Mouse (Mus musculus) kidney, embryonic 15.5 days (tissue): ENCODE measurements around the gene Ddx1. TPM values are rescaled to one million over a fixed set of nuclear protein-coding genes. Genes with fewer than 3 reads are reported as not detected.

Source experiments
- ATAC-seq: fragments of 200-750 bp; cut with Nextera tagmentation; replicated peaks from 2 replicates; pipeline ENCODE4 v1.8.0; 2017; ENCODE audit warnings: moderate TSS enrichment; ENCODE audit not compliant: low FRiP score
- H3K27ac ChIP-seq: fragments of 300-500 bp; sonication (generic); 2 replicates; pipeline ENCODE4 v1.5.1; 2015; ENCODE audit warnings: mild to moderate bottlenecking, inconsistent platforms
- H3K27me3 ChIP-seq: fragments of 300-500 bp; sonication (generic); 2 replicates; pipeline ENCODE4 v1.6.1; 2015; ENCODE audit warnings: inconsistent platforms
- H3K36me3 ChIP-seq: fragments of 300-500 bp; sonication (generic); 2 replicates; pipeline ENCODE4 v1.6.1; 2015; ENCODE audit warnings: inconsistent platforms
- H3K4me1 ChIP-seq: fragments of 300-500 bp; sonication (generic); 2 replicates; pipeline ENCODE4 v1.6.1; 2015; ENCODE audit warnings: inconsistent platforms
- H3K4me2 ChIP-seq: fragments of 300-500 bp; sonication (generic); 2 replicates; pipeline ENCODE4 v1.6.1; 2015; ENCODE audit warnings: moderate library complexity, mild to moderate bottlenecking, inconsistent platforms
- H3K4me3 ChIP-seq: fragments of 300-500 bp; sonication (generic); replicated peaks from 2 replicates; pipeline ENCODE4 v1.5.1; 2015; ENCODE audit warnings: mild to moderate bottlenecking, inconsistent platforms
- H3K9ac ChIP-seq: fragments of 300-500 bp; sonication (generic); 2 replicates; pipeline ENCODE4 v1.6.1; 2015; ENCODE audit warnings: mild to moderate bottlenecking, inconsistent platforms
- H3K9me3 ChIP-seq: fragments of 300-500 bp; sonication (generic); replicated peaks from 2 replicates; pipeline ENCODE4 v1.6.1; 2016; ENCODE audit warnings: inconsistent platforms
- WGBS: fragments of 180-500 bp; shearing (Covaris S2); methylation state at CpG from one replicate; pipeline ENCODE4 v1.1.7; 2015; ENCODE audit warnings: mixed read lengths; 5-methylcytosine and 5-hydroxymethylcytosine counted together
- polyA plus RNA-seq: library from polyadenylated mRNA; unstranded; fragments of >200 nt; fragmentation: Nextera tagmentation; extraction: Ambion mirVana; gene quantifications from 2 replicates; pipeline ENCODE4 v1.2.1, GENCODE M21; 2015

The Ddx1 gene
- 143 and 158 TPM in 2 replicates for polyA plus RNA-seq

- Histone ChIP-seq H3K9me3 (no peaks in the 10 kb centered on the region), H3K4me2 (peak within 1 kb of the TSS; percentile 56)
Measured at GRCm38 (mm10) chr12:13248691-13249572, at the start of gene Ddx1. Ddx1 (minus strand) TSS chr12:13249213.

GRCm38 (mm10) chr12:13293421-13293881, 44.4 kb upstream of the Ddx1 start:
- 27% methylated on average over 3 of the region's 3 CpGs for WGBS
- no peak for ATAC-seq

More at GRCm38 (mm10) chr12:13248691-13249572, at the start of gene Ddx1:
- 2% methylated on average over 59 of the region's 59 CpGs for WGBS
- peak; percentile 93 for ATAC-seq
- Histone ChIP-seq H3K4me1 (peaks cover 15% of the 10 kb centered on the region), H3K27me3 (no peaks in the 10 kb centered on the region), H3K36me3 (peaks cover 19% of the 10 kb centered on the region), H3K4me3 (peak within 1 kb of the TSS; percentile 87), H3K9ac (peak within 1 kb of the TSS; percentile 86), H3K27ac (peak within 1 kb of the TSS; percentile 89)

GRCm38 (mm10) chr12:13291453-13291852, 42.4 kb upstream of the Ddx1 start:
- Histone ChIP-seq H3K9ac (no peak overlapping the region), H3K4me3 (no peak overlapping the region), H3K36me3 (peaks cover 15% of the 10 kb centered on the region; the same call in 1 of the 2 replicates), H3K4me2 (no peak overlapping the region), H3K4me1 (no peaks in the 10 kb centered on the region), H3K9me3 (no peaks in the 10 kb centered on the region), H3K27ac (no peak overlapping the region), H3K27me3 (no peaks in the 10 kb centered on the region)
- WGBS = 54% methylated on average over 2 of the region's 2 CpGs
- peak; percentile 77 for ATAC-seq

More at GRCm38 (mm10) chr12:13293421-13293881, 44.4 kb upstream of the Ddx1 start:
- H3K4me3 ChIP-seq = no peak overlapping the region
- H3K4me1 ChIP-seq = no peaks in the 10 kb centered on the region
- no peak overlapping the region for H3K4me2 ChIP-seq
- no peaks in the 10 kb centered on the region for H3K27me3 ChIP-seq
- H3K9ac ChIP-seq = no peak overlapping the region
- H3K9me3 ChIP-seq = no peaks in the 10 kb centered on the region
- no peak overlapping the region for H3K27ac ChIP-seq
- H3K36me3 ChIP-seq = peaks cover 11% of the 10 kb centered on the region; the same call in 1 of the 2 replicates

GRCm38 (mm10) chr12:13269570-13270390, 20.8 kb upstream of the Ddx1 start:
- Histone ChIP-seq H3K4me2 (peak overlapping the region; percentile 71), H3K27ac (no peak overlapping the region), H3K9ac (peak overlapping the region; percentile 79), H3K4me1 (peaks cover 10% of the 10 kb centered on the region), H3K9me3 (no peaks in the 10 kb centered on the region), H3K4me3 (peak overlapping the region; percentile 92), H3K27me3 (no peaks in the 10 kb centered on the region), H3K36me3 (peaks cover 11% of the 10 kb centered on the region)
- WGBS = 49% methylated on average over 16 of the region's 16 CpGs
- ATAC-seq = peak; percentile 22; the same call in 1 of the 2 replicates

- peak within 1 kb of the TSS; percentile 79 for H3K9ac ChIP-seq
- H3K27ac ChIP-seq = peak within 1 kb of the TSS; percentile 49; the same call in 1 of the 2 replicates
- 3% methylated on average over 38 of the region's 38 CpGs for WGBS
- H3K4me3 ChIP-seq = peak within 1 kb of the TSS; percentile 92
- no peaks in the 10 kb centered on the region for H3K9me3 ChIP-seq
- peak; percentile 94 for ATAC-seq
- H3K36me3 ChIP-seq = peaks cover 4% of the 10 kb centered on the region; the same call in 1 of the 2 replicates
- no peaks in the 10 kb centered on the region for H3K27me3 ChIP-seq
- peaks cover 10% of the 10 kb centered on the region for H3K4me1 ChIP-seq
- peak within 1 kb of the TSS; percentile 71 for H3K4me2 ChIP-seq
Measured at GRCm38 (mm10) chr12:13268826-13269449, 19.9 kb upstream of the Ddx1 start, which contains the start of gene Nbas. Nbas (plus strand) TSS chr12:13269133.

GRCm38 (mm10) chr12:13268412-13268811, 19.4 kb upstream of the Ddx1 start:
- Histone ChIP-seq H3K27me3 (no peaks in the 10 kb centered on the region), H3K4me2 (peak overlapping the region; percentile 71), H3K9me3 (no peaks in the 10 kb centered on the region), H3K4me3 (peak overlapping the region; percentile 92), H3K36me3 (no peaks in the 10 kb centered on the region), H3K27ac (no peak overlapping the region), H3K9ac (peak overlapping the region; percentile 79; the same call in 1 of the 2 replicates), H3K4me1 (peaks cover 10% of the 10 kb centered on the region)
- ATAC-seq = peak; percentile 31; the same call in 1 of the 2 replicates
- WGBS = 53% methylated on average over 3 of the region's 3 CpGs

- no peak overlapping the region for H3K27ac ChIP-seq
- no peaks in the 10 kb centered on the region for H3K9me3 ChIP-seq
- no peak overlapping the region for H3K4me2 ChIP-seq
- H3K36me3 ChIP-seq = no peaks in the 10 kb centered on the region
- 32% methylated on average over 2 of the region's 2 CpGs for WGBS
- no peak overlapping the region for H3K4me3 ChIP-seq
- no peak overlapping the region for H3K9ac ChIP-seq
- no peaks in the 10 kb centered on the region; the same call in 1 of the 2 replicates for H3K27me3 ChIP-seq
- H3K4me1 ChIP-seq = 0 out of 2 replicates have a peak, but pooled peaks cover 4% of the 10 kb centered on the region
- ATAC-seq = no peak
Measured at GRCm38 (mm10) chr12:13255701-13256100, 6.7 kb upstream of the Ddx1 start.

- ATAC-seq = no peak
- H3K4me3 ChIP-seq = no peak overlapping the region
- no peak overlapping the region for H3K9ac ChIP-seq
- 33% methylated on average over 3 of the region's 3 CpGs for WGBS
- H3K9me3 ChIP-seq = no peaks in the 10 kb centered on the region
- 0 out of 2 replicates have a peak, but pooled peaks cover 4% of the 10 kb centered on the region for H3K4me1 ChIP-seq
- no peak overlapping the region for H3K27ac ChIP-seq
- H3K4me2 ChIP-seq = no peak overlapping the region
- no peaks in the 10 kb centered on the region; the same call in 1 of the 2 replicates for H3K27me3 ChIP-seq
- H3K36me3 ChIP-seq = no peaks in the 10 kb centered on the region
Measured at GRCm38 (mm10) chr12:13255068-13255467, 6.1 kb upstream of the Ddx1 start.

- Histone ChIP-seq H3K36me3 (peaks cover 13% of the 10 kb centered on the region), H3K9me3 (no peaks in the 10 kb centered on the region), H3K27me3 (no peaks in the 10 kb centered on the region), H3K9ac (peak overlapping the region; percentile 86), H3K4me3 (peak overlapping the region; percentile 87), H3K27ac (no peak overlapping the region), H3K4me2 (peak overlapping the region; percentile 56), H3K4me1 (peaks cover 15% of the 10 kb centered on the region)
- WGBS = 83% methylated on average over 3 of the region's 3 CpGs
- peak; percentile 17; the same call in 1 of the 2 replicates for ATAC-seq
Measured at GRCm38 (mm10) chr12:13249573-13249919, 533 bp upstream of the Ddx1 start.

GRCm38 (mm10) chr12:13242453-13242852, 6.6 kb downstream of the Ddx1 start:
- H3K4me2 ChIP-seq = no peak overlapping the region
- H3K4me3 ChIP-seq = no peak overlapping the region
- H3K36me3 ChIP-seq = peaks cover 72% of the 10 kb centered on the region
- H3K27me3 ChIP-seq = no peaks in the 10 kb centered on the region
- H3K4me1 ChIP-seq = peaks cover 3% of the 10 kb centered on the region; the same call in 1 of the 2 replicates
- no peak for ATAC-seq
- H3K9ac ChIP-seq = no peak overlapping the region
- H3K9me3 ChIP-seq = no peaks in the 10 kb centered on the region
- H3K27ac ChIP-seq = no peak overlapping the region

GRCm38 (mm10) chr12:13218101-13218514, 30.9 kb downstream of the Ddx1 start:
- Histone ChIP-seq H3K4me1 (peaks cover 21% of the 10 kb centered on the region), H3K9me3 (no peaks in the 10 kb centered on the region), H3K36me3 (peaks cover 40% of the 10 kb centered on the region), H3K27ac (peak overlapping the region; percentile 77), H3K27me3 (no peaks in the 10 kb centered on the region), H3K9ac (no peak overlapping the region), H3K4me2 (no peak overlapping the region), H3K4me3 (no peak overlapping the region)
- 69% methylated on average over 8 of the region's 8 CpGs for WGBS
- peak; percentile 68 for ATAC-seq
